Mouse (Mus musculus) MEL (cell line): ENCODE measurements around the gene Gm13539. TPM values are rescaled to one million over a fixed set of nuclear protein-coding genes. Genes with fewer than 3 reads are reported as not detected.

ENCODE experiments used
- DNase-seq: peaks from one replicate; pipeline ENCODE4 v3.0.0; 2011; ENCODE audit warnings: low read depth, low spot score
- H3K27ac ChIP-seq: 2 replicates; pipeline ENCODE4 v1.5.1; 2012; ENCODE audit warnings: low read depth, mild to moderate bottlenecking, control low read depth, low read length, moderate library complexity; ENCODE audit not compliant: control insufficient read depth
- H3K27me3 ChIP-seq, 2 experiments: fragments of 150-350 bp in 1 of 2; sonication (generic) in 1 of 2; 2 replicates each; pipeline ENCODE4 v1.6.1; 2012; ENCODE audit warnings: low read length in 2 of 2, mild to moderate bottlenecking in 2 of 2, improper control_type of control experiment in 1 of 2, moderate library complexity in 1 of 2; ENCODE audit not compliant: insufficient read depth in 2 of 2, control insufficient read depth in 1 of 2
- H3K36me3 ChIP-seq, 2 experiments: 2 replicates each; pipeline ENCODE4 v1.6.1; 2012 to 2014; ENCODE audit warnings: low read length in 2 of 2, improper control_type of control experiment in 1 of 2, inconsistent platforms in 1 of 2, mild to moderate bottlenecking in 1 of 2; ENCODE audit not compliant: insufficient read depth in 2 of 2, control insufficient read depth in 1 of 2
- H3K4me1 ChIP-seq, 2 experiments: fragments of 150-350 bp in 1 of 2; sonication (generic) in 1 of 2; 2 replicates each; pipeline ENCODE4 v1.6.1; 2012; ENCODE audit warnings: low read length in 2 of 2, improper control_type of control experiment in 1 of 2, mild to moderate bottlenecking in 1 of 2; ENCODE audit not compliant: insufficient read depth in 2 of 2, control insufficient read depth in 1 of 2
- H3K4me3 ChIP-seq, 2 experiments: fragments of 150-350 bp in 1 of 2; sonication (generic) in 1 of 2; 2 replicates each; pipeline ENCODE4 v1.5.1; 2012; ENCODE audit warnings: low read depth in 2 of 2, low read length in 2 of 2, mild to moderate bottlenecking in 2 of 2, moderate library complexity in 2 of 2, control low read depth in 1 of 2, improper control_type of control experiment in 1 of 2; ENCODE audit not compliant: control insufficient read depth in 1 of 2, insufficient read depth in 1 of 2
- H3K79me2 ChIP-seq: 2 replicates; pipeline ENCODE4 v1.6.1; 2012; ENCODE audit warnings: mild to moderate bottlenecking, low read length, moderate library complexity; ENCODE audit not compliant: control insufficient read depth, poor library complexity, insufficient read depth
- H3K9ac ChIP-seq: 2 replicates; pipeline ENCODE4 v1.6.1; 2012; ENCODE audit warnings: low read depth, mild to moderate bottlenecking, control low read depth, low read length, moderate library complexity; ENCODE audit not compliant: control insufficient read depth, poor library complexity, severe bottlenecking
- H3K9me3 ChIP-seq: fragments of 150-350 bp; sonication (generic); replicated peaks from 2 replicates; pipeline ENCODE4 v1.6.1; 2012; ENCODE audit warnings: mild to moderate bottlenecking, low read length, improper control_type of control experiment, moderate library complexity; ENCODE audit not compliant: insufficient read depth
- BHLHE40 ChIP-seq: IDR thresholded peaks from 2 replicates; pipeline ENCODE4 v1.6.1; 2012; ENCODE audit warnings: low read depth, mild to moderate bottlenecking, inconsistent platforms, low read length, improper control_type of control experiment, borderline replicate concordance
- CHD2 ChIP-seq: IDR thresholded peaks from 2 replicates; pipeline ENCODE4 v1.6.1; 2011; ENCODE audit warnings: low read length, improper control_type of control experiment
- E2F4 ChIP-seq: IDR thresholded peaks from 2 replicates; pipeline ENCODE4 v1.6.1; 2011; ENCODE audit warnings: low read depth, low read length, improper control_type of control experiment, borderline replicate concordance
- ELF1 ChIP-seq: IDR thresholded peaks from 2 replicates; pipeline ENCODE4 v1.6.1; 2014; ENCODE audit warnings: low read depth, mild to moderate bottlenecking, inconsistent platforms, low read length, improper control_type of control experiment, moderate library complexity
- EP300 ChIP-seq, 2 experiments: IDR thresholded peaks; 2 replicates each; pipeline ENCODE4 v1.6.1; 2011; ENCODE audit warnings: improper control_type of control experiment in 2 of 2, low read length in 2 of 2, low read depth in 1 of 2, mild to moderate bottlenecking in 1 of 2
- ETS1 ChIP-seq: IDR thresholded peaks from 2 replicates; pipeline ENCODE4 v1.6.1; 2012; ENCODE audit warnings: low read depth, mild to moderate bottlenecking, inconsistent platforms, low read length, improper control_type of control experiment, moderate library complexity
- HCFC1 ChIP-seq: IDR thresholded peaks from 2 replicates; pipeline ENCODE4 v1.6.1; 2012; ENCODE audit warnings: low read depth, mild to moderate bottlenecking, inconsistent platforms, low read length, improper control_type of control experiment, moderate library complexity
- JUND ChIP-seq: IDR thresholded peaks from 2 replicates; pipeline ENCODE4 v1.6.1; 2011; ENCODE audit warnings: low read depth, mild to moderate bottlenecking, improper control_type of control experiment, low read length
- MEF2A ChIP-seq: IDR thresholded peaks from 2 replicates; pipeline ENCODE4 v1.6.1; 2014; ENCODE audit warnings: low read depth, mild to moderate bottlenecking, inconsistent platforms, low read length, improper control_type of control experiment; ENCODE audit not compliant: poor library complexity, insufficient replicate concordance, severe bottlenecking; ENCODE audit errors: extremely low read depth
- MXI1 ChIP-seq: IDR thresholded peaks from 2 replicates; pipeline ENCODE4 v1.6.1; 2011; ENCODE audit warnings: mild to moderate bottlenecking, low read depth, low read length, improper control_type of control experiment
- NELFE ChIP-seq: IDR thresholded peaks from 2 replicates; pipeline ENCODE4 v1.6.1; 2011; ENCODE audit warnings: low read depth, low read length, improper control_type of control experiment
- NRF1 ChIP-seq: IDR thresholded peaks from 2 replicates; pipeline ENCODE4 v1.6.1; 2014; ENCODE audit warnings: low read depth, mild to moderate bottlenecking, inconsistent platforms, low read length, improper control_type of control experiment, moderate library complexity; ENCODE audit not compliant: poor library complexity, insufficient read depth, severe bottlenecking
- POLR2A ChIP-seq, 2 experiments: IDR thresholded peaks; 2 replicates each; pipeline ENCODE4 v1.6.1; 2011 to 2012; ENCODE audit warnings: low read length in 2 of 2, mild to moderate bottlenecking in 2 of 2, control low read depth in 1 of 2, improper control_type of control experiment in 1 of 2, low read depth in 1 of 2, moderate library complexity in 1 of 2; ENCODE audit not compliant: control insufficient read depth in 1 of 2, insufficient read depth in 1 of 2, poor library complexity in 1 of 2
- POLR2AphosphoS2 ChIP-seq: IDR thresholded peaks from 2 replicates; pipeline ENCODE4 v1.6.1; 2011; ENCODE audit warnings: low read length, improper control_type of control experiment
- RAD21 ChIP-seq: IDR thresholded peaks from 2 replicates; pipeline ENCODE4 v1.6.1; 2011; ENCODE audit warnings: mild to moderate bottlenecking, low read depth, low read length, improper control_type of control experiment
- RCOR1 ChIP-seq: IDR thresholded peaks from 2 replicates; pipeline ENCODE4 v1.6.1; 2012; ENCODE audit warnings: low read depth, mild to moderate bottlenecking, inconsistent platforms, low read length, improper control_type of control experiment
- SIN3A ChIP-seq: IDR thresholded peaks from 2 replicates; pipeline ENCODE4 v1.6.1; 2012; ENCODE audit warnings: low read length, improper control_type of control experiment, inconsistent platforms
- SMC3 ChIP-seq: IDR thresholded peaks from 2 replicates; pipeline ENCODE4 v1.6.1; 2011; ENCODE audit warnings: low read depth, low read length, improper control_type of control experiment
- TAL1 ChIP-seq: IDR thresholded peaks from 2 replicates; pipeline ENCODE4 v1.6.1; 2012; ENCODE audit warnings: mild to moderate bottlenecking, inconsistent platforms, low read length, moderate library complexity, mixed read lengths
- TBP ChIP-seq: IDR thresholded peaks from 2 replicates; pipeline ENCODE4 v1.8.0; 2011; ENCODE audit warnings: low read depth, low read length, improper control_type of control experiment
- TCF12 ChIP-seq: IDR thresholded peaks from 2 replicates; pipeline ENCODE4 v1.6.1; 2014; ENCODE audit warnings: low read depth, mild to moderate bottlenecking, inconsistent platforms, low read length, improper control_type of control experiment, moderate library complexity
- USF1 ChIP-seq: IDR thresholded peaks from 2 replicates; pipeline ENCODE4 v1.6.1; 2014; ENCODE audit warnings: low read depth, mild to moderate bottlenecking, inconsistent platforms, low read length, improper control_type of control experiment, moderate library complexity
- USF2 ChIP-seq, 2 experiments: IDR thresholded peaks; 2 replicates each; pipeline ENCODE4 v1.6.1; 2011 to 2012; ENCODE audit warnings: improper control_type of control experiment in 2 of 2, low read length in 2 of 2, borderline replicate concordance in 1 of 2, inconsistent platforms in 1 of 2, low read depth in 1 of 2, mild to moderate bottlenecking in 1 of 2; ENCODE audit not compliant: insufficient read depth in 1 of 2
- ZC3H11A ChIP-seq: IDR thresholded peaks from 2 replicates; pipeline ENCODE4 v1.6.1; 2012; ENCODE audit warnings: low read depth, mild to moderate bottlenecking, inconsistent platforms, low read length, improper control_type of control experiment
- ZMIZ1 ChIP-seq: IDR thresholded peaks from 2 replicates; pipeline ENCODE4 v1.6.1; 2012; ENCODE audit warnings: low read depth, mild to moderate bottlenecking, inconsistent platforms, low read length, improper control_type of control experiment, moderate library complexity
- polyA plus RNA-seq, 2 experiments: library from polyadenylated mRNA; stranded (reverse) in 1 of 2; unstranded in 1 of 2; fragments of >175 nt in 1 of 2; fragments of >200 nt in 1 of 2; gene quantifications; 2 replicates each; pipeline versions ENCODE4 v1.2.1 to v1.2.4; 2012; ENCODE audit warnings: low replicate concordance in 2 of 2, low read depth in 1 of 2; ENCODE audit not compliant: insufficient read length in 2 of 2, insufficient read depth in 1 of 2, missing spikeins in 1 of 2
- total RNA-seq: library from RNA; depleted of rRNA; stranded (reverse); fragments of 300-350 nt; gene quantifications from 2 replicates; pipeline ENCODE4 v1.2.3, GENCODE M21; 2012

The Gm13539 gene
- total and polyA plus RNA-seq, 3 experiments, result not detected

DNA sequence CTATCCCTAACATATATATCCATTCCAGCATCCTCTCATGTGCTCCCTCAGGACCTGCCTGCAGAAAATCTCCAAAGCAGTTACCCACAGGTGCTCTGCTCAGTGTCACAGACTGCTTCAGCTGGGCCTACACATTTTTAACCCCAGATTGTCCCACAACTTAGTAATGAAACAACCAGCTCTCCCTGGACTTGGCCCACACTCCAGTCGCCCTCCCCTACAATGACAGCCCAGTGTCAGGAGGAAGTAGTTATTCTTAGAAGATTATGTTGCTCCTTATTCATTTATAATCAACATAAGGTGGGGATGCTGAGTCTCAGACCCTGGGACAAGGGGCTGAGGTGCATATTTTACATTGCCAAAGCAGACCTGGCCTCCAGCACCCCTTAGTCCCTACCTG is 40.4 kb upstream of the Gm13539 start:
- TF ChIP-seq NRF1 (no peak), NELFE (no peak), SIN3A (no peak), ETS1 (no peak), RAD21 (no peak), ELF1 (no peak), BHLHE40 (no peak), TAL1 (no peak), MEF2A (no peak), USF2 (IDR thresholded peaks at IDR 0.05; ENCODE audit: borderline replicate concordance in 1 of 2, insufficient read depth in 1 of 2, low read depth in 1 of 2, low read length in 2 of 2) (no peak)
- Histone ChIP-seq H3K27me3 (no peaks in the 10 kb centered on the region; a peak in 1 of 4 replicates), H3K9ac (no peak overlapping the region), H3K27ac (no peak overlapping the region), H3K4me3 (no peak overlapping the region), H3K79me2 (no peaks in the 10 kb centered on the region), H3K9me3 (no peaks in the 10 kb centered on the region), H3K4me1 (no peaks in the 10 kb centered on the region), H3K36me3 (no peaks in the 10 kb centered on the region)
- peak; percentile 56 for DNase-seq

DNA sequence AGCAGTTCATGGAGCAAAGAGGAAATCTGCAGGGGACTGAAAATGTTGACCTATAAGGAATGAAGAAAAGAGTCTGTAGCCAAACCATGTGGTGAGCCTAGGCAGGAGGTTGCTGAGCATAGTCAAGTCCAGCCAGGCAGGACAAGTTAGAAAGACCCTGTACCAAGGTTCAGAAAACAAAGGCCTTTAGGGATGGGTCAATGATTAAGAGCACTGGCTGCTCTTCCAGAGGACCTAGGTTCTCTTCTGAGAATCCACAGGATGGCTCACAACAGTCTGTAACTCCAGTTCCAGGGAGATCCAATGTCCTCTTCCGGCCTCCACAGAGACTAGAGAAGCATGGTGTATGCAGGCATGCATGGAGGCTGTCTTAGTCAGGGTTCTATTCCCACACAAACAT is 27.9 kb upstream of the Gm13539 start:
- no peaks in the 10 kb centered on the region for H3K79me2 ChIP-seq
- no peaks in the 10 kb centered on the region for H3K9me3 ChIP-seq
- no peaks in the 10 kb centered on the region for H3K36me3 ChIP-seq
- H3K4me1 ChIP-seq, result no peaks in the 10 kb centered on the region
- DNase-seq, result no peak
- TF ChIP-seq MXI1, result no peak
- no peak for TF ChIP-seq SMC3
- TF ChIP-seq JUND, result no peak
- TF ChIP-seq HCFC1, result no peak
- TF ChIP-seq E2F4, result no peak
- TF ChIP-seq POLR2AphosphoS2, result no peak
- no peak for TF ChIP-seq ETS1
- no peak for TF ChIP-seq RCOR1
- TF ChIP-seq ZMIZ1, result no peak
- TF ChIP-seq CHD2, result no peak
- TF ChIP-seq ZC3H11A, result no peak
- no peak for TF ChIP-seq SIN3A
- no peak for TF ChIP-seq EP300 (IDR thresholded peaks at IDR 0.05; ENCODE audit: low read depth in 1 of 2, low read length in 2 of 2)
- no peak for TF ChIP-seq POLR2A (IDR thresholded peaks at IDR 0.05; ENCODE audit: control insufficient read depth in 1 of 2, insufficient read depth in 1 of 2, low read depth in 1 of 2, low read length in 2 of 2, poor library complexity in 1 of 2)
- no peak for TF ChIP-seq TCF12
- TF ChIP-seq MEF2A, result no peak
- no peak for TF ChIP-seq RAD21
- no peak for TF ChIP-seq TBP
- TF ChIP-seq USF1, result no peak
- TF ChIP-seq USF2 (IDR thresholded peaks at IDR 0.05; ENCODE audit: borderline replicate concordance in 1 of 2, insufficient read depth in 1 of 2, low read depth in 1 of 2, low read length in 2 of 2), result no peak
- H3K9ac ChIP-seq, result no peak overlapping the region
- H3K27me3 ChIP-seq, result no peaks in the 10 kb centered on the region; a peak in 2 of 4 replicates
- no peak overlapping the region for H3K4me3 ChIP-seq
- no peak overlapping the region for H3K27ac ChIP-seq
